Mouse (Mus musculus) liver, adult 2 months (tissue): ENCODE results near the gene Icos. TPM values are rescaled to one million over a fixed set of nuclear protein-coding genes. Genes with fewer than 3 reads are reported as not detected.

Experiments
- DNase-seq: peaks from one replicate; pipeline ENCODE4 v3.0.0-alpha.2; 2011; ENCODE audit warnings: low read depth, low spot score; ENCODE audit errors: extremely low read depth
- H3K27ac ChIP-seq: fragments of 200-500 bp; replicated peaks from 2 replicates; pipeline ENCODE4 v1.5.1; 2012; ENCODE audit warnings: low read depth, mild to moderate bottlenecking, control low read depth, inconsistent platforms, low read length; ENCODE audit not compliant: insufficient read depth
- H3K27me3 ChIP-seq: fragments of 200-500 bp; 2 replicates; pipeline ENCODE4 v1.6.1; 2012; ENCODE audit warnings: mild to moderate bottlenecking, moderate library complexity, low read length, inconsistent platforms; ENCODE audit not compliant: control insufficient read depth, insufficient read depth
- H3K36me3 ChIP-seq: fragments of 200-500 bp; 2 replicates; pipeline ENCODE4 v1.6.1; 2012; ENCODE audit warnings: low read length, inconsistent platforms; ENCODE audit not compliant: control insufficient read depth, insufficient read depth
- H3K4me1 ChIP-seq: fragments of 200-500 bp; 2 replicates; pipeline ENCODE4 v1.6.1; 2011; ENCODE audit warnings: low read length; ENCODE audit not compliant: control insufficient read depth, insufficient read depth
- H3K4me3 ChIP-seq: fragments of 200-500 bp; 2 replicates; pipeline ENCODE4 v1.5.1; 2011; ENCODE audit warnings: low read depth, mild to moderate bottlenecking, control low read depth, low read length, moderate library complexity; ENCODE audit not compliant: insufficient read depth
- H3K79me2 ChIP-seq: fragments of 200-500 bp; 2 replicates; pipeline ENCODE4 v1.6.1; 2012; ENCODE audit warnings: inconsistent platforms, mild to moderate bottlenecking, low read length, moderate library complexity; ENCODE audit not compliant: control insufficient read depth, insufficient read depth
- H3K9ac ChIP-seq: fragments of 200-500 bp; 2 replicates; pipeline ENCODE4 v1.6.1; 2012; ENCODE audit warnings: low read depth, mild to moderate bottlenecking, control low read depth, inconsistent platforms, low read length
- CTCF ChIP-seq: fragments of 200-500 bp; IDR thresholded peaks from 2 replicates; pipeline ENCODE4 v1.5.1; 2011; ENCODE audit warnings: low read depth, low read length, control low read depth
- POLR2A ChIP-seq: fragments of 200-500 bp; IDR thresholded peaks from 2 replicates; pipeline ENCODE4 v1.6.1; 2011; ENCODE audit warnings: low read length, control low read depth; ENCODE audit not compliant: insufficient read depth; ENCODE audit errors: extremely low read depth
- WGBS: fragments of 180-500 bp; shearing (Covaris S2); methylation state at CpG from one replicate; pipeline ENCODE4 v1.1.7; 2018; 5-methylcytosine and 5-hydroxymethylcytosine counted together
- polyA plus RNA-seq: library from polyadenylated mRNA; depleted of rRNA; stranded (reverse); fragments of >200 nt; gene quantifications from 2 replicates; pipeline ENCODE4 v1.2.3, GENCODE M21; 2012
- total RNA-seq: library from RNA; depleted of rRNA; stranded (reverse); fragments of >200 nt; gene quantifications from 2 replicates; pipeline ENCODE4 v1.2.3, GENCODE M21; 2014

Gene Icos
- total and polyA plus RNA-seq, 2 experiments, result 0.38 to 0.65 TPM

DNA sequence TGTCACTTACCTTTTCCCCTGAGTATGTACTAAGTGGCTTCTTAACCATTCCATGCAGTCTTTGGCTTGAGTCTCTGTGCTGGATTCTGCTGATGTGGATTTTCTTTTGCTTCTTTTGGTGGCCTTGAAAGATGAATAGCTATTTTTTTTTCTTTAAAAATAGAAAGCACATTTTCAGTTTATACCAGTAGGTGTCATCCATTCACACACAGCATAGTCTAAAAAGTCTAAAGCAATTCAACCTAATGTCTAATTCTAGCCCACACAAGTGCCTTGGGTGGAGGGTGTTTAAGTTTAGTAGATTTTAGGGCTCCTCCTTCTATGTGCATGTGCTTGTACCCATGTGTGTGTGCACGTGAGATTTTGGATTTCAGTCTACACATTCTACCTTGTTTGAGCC lies 6.9 kb upstream of the Icos start:
- H3K4me1 ChIP-seq, result no peaks in the 10 kb centered on the region
- WGBS, result 69% methylated on average over 1 of the region's 1 CpGs
- H3K27ac ChIP-seq, result no peak overlapping the region
- no peak overlapping the region for H3K9ac ChIP-seq
- no peaks in the 10 kb centered on the region for H3K36me3 ChIP-seq
- no peak for TF ChIP-seq POLR2A
- TF ChIP-seq CTCF, result no peak
- no peaks in the 10 kb centered on the region for H3K27me3 ChIP-seq
- H3K79me2 ChIP-seq, result no peaks in the 10 kb centered on the region
- H3K4me3 ChIP-seq, result no peak overlapping the region
- no peak for DNase-seq

DNA sequence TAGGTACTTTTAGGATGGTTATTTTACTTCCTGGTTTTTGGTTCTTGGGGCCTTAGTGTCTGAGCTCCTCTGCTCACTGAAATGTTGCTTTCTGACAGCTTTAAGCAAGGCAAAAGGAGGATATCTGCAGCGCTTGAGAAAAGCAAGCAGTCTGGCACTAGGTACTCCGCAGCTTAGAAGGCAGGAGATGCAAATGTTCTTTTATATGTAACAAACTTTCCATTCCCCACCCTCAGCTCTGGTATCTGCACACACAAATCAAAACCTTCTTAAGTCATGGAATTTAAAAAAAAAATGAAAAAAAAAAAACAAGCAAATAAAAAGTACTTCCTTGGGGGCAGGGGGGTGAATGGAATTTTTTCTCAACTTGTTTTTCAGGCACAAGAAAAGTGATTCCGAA lies 3.5 kb upstream of the Icos start:
- H3K9ac ChIP-seq, result no peak overlapping the region
- H3K27ac ChIP-seq, result no peak overlapping the region
- no peak for TF ChIP-seq POLR2A
- TF ChIP-seq CTCF, result no peak
- 85% methylated on average over 3 of the region's 3 CpGs for WGBS
- H3K4me3 ChIP-seq, result no peak overlapping the region
- no peaks in the 10 kb centered on the region for H3K27me3 ChIP-seq
- H3K36me3 ChIP-seq, result no peaks in the 10 kb centered on the region
- no peak for DNase-seq
- no peaks in the 10 kb centered on the region for H3K4me1 ChIP-seq
- no peaks in the 10 kb centered on the region for H3K79me2 ChIP-seq

DNA sequence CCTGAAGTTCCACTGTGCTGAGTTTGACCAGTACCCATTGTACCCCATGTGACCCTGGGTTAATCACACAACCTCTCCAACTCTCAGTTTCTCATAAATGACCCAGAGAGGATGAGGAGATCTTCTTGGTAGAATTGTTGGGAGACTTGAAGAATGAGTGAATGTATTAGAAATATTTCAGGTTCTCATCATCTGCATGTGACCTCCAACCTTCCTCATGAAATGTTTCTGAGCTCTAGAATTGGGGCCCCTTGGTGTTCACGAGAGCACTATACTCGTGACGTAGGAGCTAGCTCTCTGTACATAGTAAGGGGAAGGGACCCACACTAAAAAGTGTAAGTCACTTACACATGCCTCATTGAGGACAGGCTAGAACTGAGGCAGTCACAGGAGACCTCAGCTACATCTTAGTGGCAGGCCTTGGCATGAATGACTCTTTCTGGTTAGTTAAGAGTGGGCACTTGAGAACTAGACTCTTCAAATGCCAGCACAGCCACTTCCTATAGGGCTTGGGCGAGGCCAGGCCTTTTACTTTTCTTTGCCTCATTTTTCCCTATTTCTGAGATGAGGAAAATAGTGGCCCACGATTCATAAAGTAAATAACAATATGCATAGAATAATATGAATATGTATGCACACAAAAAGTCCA lies 2.0 kb upstream of the Icos start:
- Histone ChIP-seq H3K4me1 (no peaks in the 10 kb centered on the region), H3K79me2 (no peaks in the 10 kb centered on the region), H3K27ac (no peak overlapping the region), H3K27me3 (no peaks in the 10 kb centered on the region), H3K9ac (no peak overlapping the region), H3K36me3 (no peaks in the 10 kb centered on the region), H3K4me3 (no peak overlapping the region)
- TF ChIP-seq CTCF (no peak), POLR2A (no peak)
- 89% methylated on average over 5 of the region's 5 CpGs for WGBS
- no peak for DNase-seq

DNA sequence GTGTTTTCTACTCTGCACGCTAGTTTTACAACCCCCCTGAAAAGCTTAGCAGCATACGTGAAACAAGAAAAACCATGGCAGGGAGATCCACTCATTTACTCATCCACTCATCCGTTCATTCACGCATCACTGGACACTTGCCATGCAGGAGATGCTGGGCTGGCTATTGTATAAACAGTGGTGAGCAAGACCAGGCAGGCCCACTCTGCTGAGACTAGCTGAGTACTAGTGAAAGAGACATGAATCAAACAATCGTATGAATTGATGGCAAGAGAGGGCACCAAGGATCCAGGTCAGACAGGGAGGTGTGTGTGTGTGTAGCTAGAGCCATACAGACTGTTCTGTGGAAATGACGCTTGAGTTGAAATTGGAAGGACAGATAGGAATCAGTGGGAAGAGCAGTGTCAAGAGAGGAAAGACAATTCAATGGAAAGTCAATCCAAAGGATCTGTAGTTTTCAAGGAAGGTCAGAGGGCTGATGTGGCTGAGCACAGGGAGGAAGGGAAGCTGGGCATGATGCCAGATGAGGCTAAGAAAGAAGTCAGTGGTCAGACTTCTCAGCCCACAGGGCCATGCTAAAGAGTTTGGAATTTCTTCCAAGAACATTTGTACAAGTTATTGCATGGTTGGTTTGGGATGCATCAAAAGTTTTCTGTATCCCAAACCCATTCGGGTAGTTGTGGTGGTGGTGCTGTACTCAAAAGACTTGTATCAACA lies 1.6 kb downstream of the Icos start:
- no peak for DNase-seq
- Histone ChIP-seq H3K4me3 (no peak overlapping the region), H3K27me3 (no peaks in the 10 kb centered on the region), H3K79me2 (no peaks in the 10 kb centered on the region), H3K9ac (no peak overlapping the region), H3K36me3 (no peaks in the 10 kb centered on the region), H3K27ac (no peak overlapping the region), H3K4me1 (no peaks in the 10 kb centered on the region)
- TF ChIP-seq POLR2A (no peak), CTCF (no peak)
- WGBS, result 85% methylated on average over 7 of the region's 7 CpGs

DNA sequence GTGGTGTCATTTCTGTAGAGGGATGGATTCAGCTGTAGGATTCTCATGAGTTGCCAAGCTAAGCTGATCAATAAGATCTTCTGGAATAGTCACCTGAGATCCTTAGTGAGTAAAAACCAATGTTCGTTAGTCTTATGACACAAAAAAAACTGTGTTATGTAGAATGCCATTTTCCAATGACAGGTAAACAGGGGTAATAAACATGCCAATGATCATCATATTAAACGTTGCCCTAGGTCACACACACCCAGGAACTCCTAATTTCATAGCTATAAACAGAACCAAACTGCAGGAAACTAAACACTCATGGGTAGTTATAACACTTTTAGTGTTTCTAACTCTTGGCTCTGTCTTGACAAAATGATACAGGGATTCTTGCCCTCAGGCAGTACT lies 2.1 kb downstream of the Icos start:
- Histone ChIP-seq H3K36me3 (no peaks in the 10 kb centered on the region), H3K79me2 (no peaks in the 10 kb centered on the region), H3K4me3 (no peak overlapping the region), H3K27ac (no peak overlapping the region), H3K9ac (no peak overlapping the region), H3K4me1 (no peaks in the 10 kb centered on the region), H3K27me3 (no peaks in the 10 kb centered on the region)
- TF ChIP-seq CTCF (no peak), POLR2A (no peak)
- no peak for DNase-seq
- WGBS, result 69% methylated on average over 2 of the region's 2 CpGs

DNA sequence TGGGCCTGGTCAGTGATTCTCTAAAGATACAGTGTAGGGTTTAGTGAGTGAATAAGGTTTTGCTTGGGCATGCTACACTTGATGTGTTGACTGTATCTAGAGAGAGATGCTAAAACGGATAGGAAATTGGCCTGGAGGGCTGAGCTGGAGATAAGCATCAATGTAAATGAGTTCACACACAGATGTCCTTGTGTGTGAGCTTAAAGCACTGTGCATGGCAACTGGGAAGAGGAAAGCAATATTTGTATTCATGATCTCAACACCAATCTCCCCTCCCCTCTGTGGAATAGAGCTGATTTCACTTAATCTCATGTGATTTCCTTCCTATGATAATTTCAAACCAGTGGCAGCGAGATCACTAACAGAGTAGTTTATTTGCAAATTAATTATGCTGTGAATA lies 7.3 kb downstream of the Icos start:
- Histone ChIP-seq H3K36me3 (no peaks in the 10 kb centered on the region), H3K4me1 (no peaks in the 10 kb centered on the region), H3K79me2 (no peaks in the 10 kb centered on the region), H3K27ac (no peak overlapping the region), H3K4me3 (no peak overlapping the region), H3K27me3 (no peaks in the 10 kb centered on the region), H3K9ac (no peak overlapping the region)
- TF ChIP-seq CTCF, result no peak
- no peak for TF ChIP-seq POLR2A
- DNase-seq, result no peak
- WGBS, result 66% methylated on average over 2 of the region's 2 CpGs
